Mouse (Mus musculus): ENCODE measurements around the gene Olfr62.

Gene Olfr62

DNA sequence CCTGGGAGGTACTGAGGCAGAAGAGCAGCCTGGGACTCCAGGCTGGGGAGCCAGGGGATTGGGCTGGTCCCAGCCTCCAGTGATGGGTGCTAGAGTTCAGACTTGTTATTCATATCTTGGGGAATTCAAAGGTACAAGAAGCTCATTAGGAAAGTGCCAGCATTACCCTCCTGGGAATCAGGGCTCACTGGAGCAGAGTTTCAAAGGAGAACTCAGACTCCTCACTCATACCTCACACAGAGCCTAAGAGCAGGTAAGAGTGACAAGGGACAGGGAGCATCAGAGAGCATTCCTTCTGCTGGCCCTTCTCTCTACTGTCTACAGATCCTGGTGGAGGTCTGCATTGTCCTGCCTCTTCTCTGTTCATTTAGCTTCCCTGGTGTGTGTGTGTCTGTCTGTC, at the start of gene Olfr62:
Gene Olfr62, plus strand, starts transcription at position 301 of the 400 bp plus-strand sequence.
- DNase-seq (ENCODE audit: extremely low read depth, low read depth) = no peak

- no peak for DNase-seq (ENCODE audit: extremely low read depth, low read depth)
Observed at GRCm38 (mm10) chr4:118609836-118610235, 48.9 kb upstream of the Olfr62 start.

DNA sequence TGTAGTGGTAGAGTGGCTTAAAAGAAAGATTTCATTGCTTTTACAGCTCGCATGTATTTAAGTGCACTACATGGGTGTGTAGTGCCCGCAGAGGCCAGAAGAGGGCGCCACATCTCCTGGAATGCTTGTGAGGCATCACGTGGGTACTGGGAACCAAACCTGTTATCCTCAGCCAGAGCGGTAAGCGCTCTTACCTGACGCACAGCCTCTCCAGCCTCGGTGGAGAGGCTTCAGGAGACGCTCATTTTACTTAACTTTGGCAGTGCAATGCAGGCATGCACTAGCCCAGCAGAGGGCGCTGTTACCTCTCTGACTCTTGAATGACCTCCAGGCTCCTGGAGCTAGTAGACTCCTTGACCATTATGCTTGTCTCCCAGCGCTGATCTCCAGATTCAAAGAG, 46.1 kb upstream of the Olfr62 start:
- DNase-seq (ENCODE audit: extremely low read depth, low read depth) = no peak

DNA sequence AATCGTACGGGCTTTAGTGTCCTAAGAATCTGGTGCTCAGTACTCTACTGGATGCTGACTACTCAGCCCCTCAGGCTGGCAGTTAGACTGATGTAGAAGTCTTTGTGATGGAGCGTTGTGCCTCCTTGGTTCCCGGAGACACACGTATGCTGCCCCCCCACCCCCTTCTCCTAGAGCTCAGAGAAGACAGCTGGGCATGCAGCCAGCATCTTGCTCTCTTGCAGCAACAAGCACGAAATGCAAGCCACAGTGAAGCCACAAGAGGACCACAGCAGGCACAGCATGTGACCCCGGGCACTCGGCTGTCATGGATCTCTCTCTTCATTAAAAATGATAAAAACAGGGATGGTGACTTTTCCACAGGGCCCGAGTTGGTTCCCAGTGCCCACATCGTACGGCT, 43.3 kb upstream of the Olfr62 start:
- DNase-seq (ENCODE audit: extremely low read depth, low read depth) = no peak

- DNase-seq (ENCODE audit: extremely low read depth, low read depth) = peak; percentile 86
Observed at GRCm38 (mm10) chr4:118620279-118620966, 38.3 kb upstream of the Olfr62 start, which contains the start of the genes Cfap57 and Ebna1bp2. Cfap57 (minus strand) TSS chr4:118620777. Ebna1bp2 (plus strand) TSS chr4:118620799.

GRCm38 (mm10) chr4:118620967-118621320, 37.8 kb upstream of the Olfr62 start:
- DNase-seq (ENCODE audit: extremely low read depth, low read depth) = no peak

- no peak for DNase-seq (ENCODE audit: extremely low read depth, low read depth)
Observed at GRCm38 (mm10) chr4:118621781-118622180, 37.0 kb upstream of the Olfr62 start.

DNA sequence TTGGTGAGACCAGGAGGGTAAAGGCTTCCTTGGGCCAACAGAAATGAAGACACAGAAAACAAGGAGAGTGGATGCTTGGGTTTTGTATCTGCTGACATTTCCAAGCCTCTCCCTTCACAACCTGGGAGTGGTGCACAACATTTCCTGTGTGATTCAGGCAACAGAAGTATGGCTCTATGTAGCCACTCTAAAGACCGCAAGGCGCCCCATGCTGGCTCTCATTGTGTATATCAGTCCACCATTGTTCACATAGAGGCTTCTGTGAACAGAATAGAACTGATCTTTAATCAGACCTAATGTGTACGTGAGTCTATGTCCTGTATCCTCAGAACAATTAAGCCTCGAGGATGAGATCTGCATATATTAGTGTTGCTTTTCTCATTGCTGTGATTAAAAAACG, 28.5 kb upstream of the Olfr62 start:
- no peak for DNase-seq (ENCODE audit: extremely low read depth, low read depth)

GRCm38 (mm10) chr4:118642346-118643190, 16.2 kb upstream of the Olfr62 start:
- no peak for DNase-seq (ENCODE audit: extremely low read depth, low read depth)

- DNase-seq (ENCODE audit: extremely low read depth, low read depth) = peak; percentile 27
Observed at GRCm38 (mm10) chr4:118645234-118645633, 13.5 kb upstream of the Olfr62 start.

DNA sequence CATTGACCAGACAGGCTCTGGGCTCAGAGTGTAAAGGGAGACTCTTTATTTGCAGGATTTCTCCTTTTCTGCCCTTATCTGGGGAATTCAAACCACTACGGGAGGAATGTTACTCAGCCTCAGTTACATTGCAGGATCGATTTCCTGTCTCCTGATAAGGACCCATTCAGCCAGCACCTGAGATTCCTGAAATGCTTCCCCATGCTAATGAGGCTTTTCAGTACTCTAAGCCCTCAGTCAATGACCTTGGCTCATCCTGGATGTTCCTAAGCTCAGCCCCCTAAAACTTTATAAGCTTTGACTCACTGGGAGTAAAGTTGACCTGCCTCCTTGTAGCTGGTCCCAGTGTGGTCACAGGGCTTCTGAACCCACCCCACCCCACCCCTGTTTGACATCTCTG, 28.3 kb downstream of the Olfr62 start:
- no peak for DNase-seq (ENCODE audit: extremely low read depth, low read depth)

DNA sequence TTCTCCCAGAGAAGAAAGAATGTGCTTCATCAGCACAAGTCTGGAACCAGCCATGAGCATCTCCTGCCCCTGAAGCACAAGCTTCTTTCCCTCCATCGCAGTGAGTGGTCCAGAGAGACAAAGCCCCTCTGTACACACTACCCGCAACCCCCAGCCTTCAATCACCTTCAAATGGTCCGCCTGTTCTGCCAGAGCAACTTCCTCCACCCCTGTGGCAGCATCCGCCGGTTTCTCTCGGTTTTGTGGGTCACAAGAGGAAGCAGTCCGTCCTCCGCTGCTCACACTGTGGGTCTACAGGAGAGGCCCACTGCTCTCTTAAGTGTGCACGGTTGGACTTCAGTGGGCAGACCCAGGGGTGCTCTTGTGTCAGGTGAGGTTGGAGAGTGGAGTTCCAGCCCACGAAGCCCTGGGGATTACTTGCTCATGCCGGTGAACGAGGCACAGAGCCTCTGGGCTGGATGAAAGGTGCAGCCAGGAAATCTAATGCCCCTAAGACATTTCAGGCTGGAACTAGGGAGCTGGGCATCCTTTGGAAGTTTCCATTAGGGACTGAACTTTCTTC, 33.7 kb downstream of the Olfr62 start, which contains the start of gene Olfr1342:
Gene Olfr1342, minus strand, starts transcription at position 345 of the 562 bp plus-strand sequence.
- no peak for DNase-seq (ENCODE audit: extremely low read depth, low read depth)

DNA sequence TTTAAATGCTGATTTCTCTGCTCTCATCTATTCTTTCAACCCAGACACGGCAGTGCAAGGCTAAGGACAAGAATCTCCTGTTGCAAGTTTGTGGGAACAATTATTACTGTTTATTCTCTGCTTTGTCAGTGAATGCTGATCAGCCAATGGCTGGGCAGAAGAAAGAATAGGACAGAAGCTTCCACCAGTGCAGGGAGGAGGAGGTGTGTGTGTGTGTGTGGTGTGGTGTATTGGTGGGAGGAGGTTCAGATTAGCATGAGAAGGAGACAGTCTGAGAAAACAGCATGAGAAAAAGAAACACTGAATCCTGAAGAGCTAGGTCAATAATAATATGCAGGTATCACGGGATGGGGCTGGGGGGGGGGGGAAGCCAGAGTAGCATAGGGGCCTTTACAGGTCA, 35.1 kb downstream of the Olfr62 start:
- no peak for DNase-seq (ENCODE audit: extremely low read depth, low read depth)

GRCm38 (mm10) chr4:118703223-118703622, 44.5 kb downstream of the Olfr62 start, which contains the start of gene Olfr1341:
Olfr1341 (plus strand) TSS chr4:118703523.
- no peak for DNase-seq (ENCODE audit: extremely low read depth, low read depth)

DNA sequence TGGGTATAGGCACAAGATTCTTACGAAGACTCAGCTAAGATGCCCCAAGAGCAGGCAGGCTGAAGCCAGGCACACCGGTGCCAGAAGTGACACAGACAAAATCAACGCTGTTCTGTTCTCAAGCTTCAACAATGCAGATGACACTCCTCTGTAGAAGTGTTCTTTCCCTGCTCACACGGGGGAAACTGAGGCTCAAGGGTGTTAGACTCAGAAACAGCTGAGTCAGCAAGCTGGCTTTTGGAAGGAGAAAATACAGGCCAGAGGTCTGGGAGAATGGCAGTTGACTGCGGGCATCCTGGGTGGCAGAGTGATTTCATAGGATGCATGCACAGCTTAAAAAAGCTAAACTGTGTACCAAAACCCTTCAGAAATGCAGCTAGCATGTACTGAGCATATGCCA, 49.3 kb downstream of the Olfr62 start:
- no peak for DNase-seq (ENCODE audit: extremely low read depth, low read depth)

- DNase-seq (ENCODE audit: extremely low read depth, low read depth) = no peak
Observed at GRCm38 (mm10) chr4:118711656-118712055, 52.9 kb downstream of the Olfr62 start.

Data from MEL-GATA-1-ER (cell line).